Mouse (Mus musculus) left cerebral cortex, postnatal 14 days (tissue): Measurements from ENCODE around the gene Nrg4. TPM values are rescaled to one million over a fixed set of nuclear protein-coding genes. Genes with fewer than 3 reads are reported as not detected.

Source experiments
- DNase-seq, 2 experiments: peaks; one replicate each; pipeline ENCODE4 v3.0.0; 2021 to 2022; ENCODE audit warnings: low spot score in 2 of 2, mixed read lengths in 1 of 2
- intact Hi-C: fragments of 180-260 bp; cut with DNase I; formaldehyde crosslinking; loops from one replicate; pipeline ENCODE4 v1.15.1; 2025
- long read RNA-seq, 2 experiments: library from polyadenylated mRNA; stranded (forward); transcript quantifications; one replicate each; pipeline ENCODE4 v2.0.0; 2021
- total RNA-seq, 2 experiments: library from RNA; stranded (reverse); gene quantifications; 2 replicates each; pipeline ENCODE4 v1.2.3; 2021

Nrg4 gene
- 1 to 10 TPM in 1 of 2 experiments, under 1 TPM in 1; 0.55 to 1.1 TPM for total RNA-seq
- long read RNA-seq, experiment 1: 0 reads
- long read RNA-seq, experiment 2: 0 reads

DNA sequence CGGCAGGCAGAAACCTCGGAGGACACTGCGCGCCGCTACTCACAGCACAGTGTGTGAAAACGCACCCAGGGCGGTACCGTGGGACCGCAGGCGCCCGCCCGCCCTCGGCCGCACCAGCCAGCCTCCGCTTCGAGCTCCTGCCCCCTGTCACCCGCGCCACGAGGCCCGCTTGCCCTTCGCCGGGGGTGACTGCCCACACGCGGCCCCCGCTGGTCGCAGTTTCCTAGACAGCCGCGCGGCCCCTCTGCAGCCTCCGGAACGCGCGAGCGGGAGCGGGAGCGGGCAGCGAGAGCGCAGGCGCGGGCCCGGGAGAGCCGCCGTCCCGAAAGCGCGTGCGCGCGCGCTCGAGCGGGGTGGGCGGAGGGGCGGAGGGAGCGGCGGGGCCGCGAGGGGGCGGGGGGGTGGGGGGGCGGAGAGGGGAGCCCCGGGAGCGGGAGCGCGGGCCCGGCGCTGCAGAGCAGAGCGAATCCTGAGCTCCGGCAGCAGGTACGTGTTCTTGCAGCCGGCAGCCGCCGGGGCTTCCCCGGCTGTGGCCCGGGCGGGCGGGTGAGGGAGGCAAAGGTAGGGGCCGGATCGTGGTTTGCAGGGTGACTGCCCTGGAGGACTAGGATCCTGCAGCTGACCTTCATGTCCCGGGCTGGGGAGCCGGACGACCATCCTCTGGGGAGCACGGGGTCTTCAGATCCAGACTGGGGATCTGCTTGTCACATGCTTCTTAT lies at the start of gene Nrg4, which contains the start of gene Tmem266:
Nrg4 (minus strand) TSS at position 330 of the 719 bp plus-strand sequence.
Tmem266 (plus strand) TSS at position 399 of the 719 bp plus-strand sequence.
- intact Hi-C loops: loop anchor here (2.0 kb wide), 1 partner anchor 56 kb away; no protein-coding TSS in a partner anchor

DNA sequence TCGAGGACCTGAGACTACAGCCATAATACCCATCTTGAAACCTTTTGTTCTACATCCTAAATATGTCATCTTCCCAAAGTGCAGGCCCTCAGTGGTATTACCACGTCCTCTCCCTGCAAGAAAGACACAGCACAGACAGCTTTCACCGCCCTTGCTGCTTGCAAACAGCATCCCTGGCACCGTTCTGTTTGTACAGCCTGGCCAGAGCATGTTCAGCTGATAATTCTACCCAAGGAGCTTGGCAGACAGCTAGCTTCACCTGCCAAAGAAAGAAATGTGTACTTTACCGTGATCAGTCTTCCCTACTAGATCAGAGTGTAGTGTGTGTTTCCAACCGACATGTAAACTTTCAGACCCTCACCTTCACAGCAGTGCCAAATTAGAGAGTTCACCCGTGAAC lies 45.3 kb upstream of the Nrg4 start:
- DNase-seq: no peak
- intact Hi-C loops: no loop called here

More for the DNA sequence above, at the start of gene Nrg4, which contains the start of gene Tmem266:
- DNase-seq: peak; percentile 64 to 82

DNA sequence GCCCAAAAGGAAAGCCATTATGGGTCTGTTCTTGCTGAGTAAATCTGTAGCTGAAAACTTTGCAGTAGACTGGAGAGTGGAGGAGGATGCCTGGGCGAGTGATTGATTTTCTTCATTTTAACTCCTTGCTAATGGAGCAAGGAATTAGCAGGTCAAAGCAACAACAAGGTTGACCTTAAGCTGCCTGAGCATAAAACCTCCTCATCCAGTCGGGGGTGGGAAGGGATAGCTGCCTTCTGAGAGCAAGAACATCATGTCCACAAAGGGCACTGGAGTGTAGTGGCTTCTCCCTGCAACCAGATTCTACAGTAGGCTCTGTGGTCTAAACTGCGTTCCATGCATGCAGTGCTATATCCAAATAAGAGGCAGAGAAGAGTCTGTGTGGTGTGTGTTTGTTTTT lies 41.4 kb upstream of the Nrg4 start:
- no peak for DNase-seq
- intact Hi-C loops: no loop called here

DNA sequence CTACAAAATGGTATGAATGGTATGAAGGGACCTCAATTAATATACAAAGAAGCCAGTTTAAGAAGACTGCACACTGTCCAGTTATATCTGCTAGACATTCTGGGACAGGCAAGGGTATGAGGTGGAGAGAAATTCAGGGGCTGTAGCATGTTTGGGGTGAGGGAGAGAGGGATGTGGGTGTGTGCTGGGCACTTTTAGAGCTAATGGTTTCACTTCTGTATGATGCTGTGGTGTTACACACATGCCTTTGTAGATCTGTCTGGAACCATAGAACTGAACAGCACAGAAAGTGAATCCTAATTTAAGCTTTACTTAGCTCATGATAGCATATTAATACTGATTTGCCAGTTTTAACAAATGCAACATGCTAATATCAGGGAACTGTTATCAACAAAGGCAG lies 37.1 kb upstream of the Nrg4 start:
- intact Hi-C loops: no loop called here
- DNase-seq: no peak

DNA sequence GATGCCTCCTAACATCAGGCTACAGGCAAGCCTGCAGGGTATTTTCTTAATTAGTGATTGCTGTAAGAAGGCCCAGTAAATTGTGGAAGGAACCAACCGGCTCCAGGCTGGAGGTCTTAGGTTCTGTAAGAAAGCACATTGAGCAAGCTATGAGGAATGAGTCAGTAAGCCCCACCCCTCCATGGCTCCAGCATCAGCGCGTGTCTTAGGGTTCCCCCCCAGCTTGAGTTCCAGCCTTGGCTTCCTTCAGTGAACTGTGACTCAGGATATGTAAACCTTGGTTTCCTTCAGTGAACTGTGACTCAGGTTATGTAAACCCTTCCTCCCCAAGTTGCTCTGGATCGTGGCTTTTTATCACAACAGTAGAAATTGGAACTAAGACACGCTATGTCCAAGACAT lies 35.3 kb upstream of the Nrg4 start:
- DNase-seq: no peak
- intact Hi-C loops: no loop called here

DNA sequence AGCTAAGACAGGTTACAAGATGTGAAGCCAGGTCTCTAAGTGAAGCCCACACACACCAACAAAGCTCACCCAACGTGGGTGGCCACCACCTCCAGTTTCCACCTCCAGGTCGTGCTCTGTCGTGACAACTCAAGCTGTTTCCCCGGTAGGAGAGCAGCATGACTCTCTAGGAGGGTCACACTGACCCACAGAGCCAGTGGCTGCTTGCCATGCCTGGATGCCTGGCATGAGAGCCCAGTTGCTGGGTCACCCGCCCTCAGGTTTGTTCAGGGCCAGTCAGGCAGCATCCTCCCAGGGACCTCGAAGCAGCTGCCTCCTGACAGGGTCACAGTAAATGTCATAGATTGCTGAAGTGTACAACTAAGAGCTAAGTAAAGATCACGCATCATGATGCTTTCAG lies 34.2 kb upstream of the Nrg4 start:
- no peak for DNase-seq
- intact Hi-C loops: no loop called here

DNA sequence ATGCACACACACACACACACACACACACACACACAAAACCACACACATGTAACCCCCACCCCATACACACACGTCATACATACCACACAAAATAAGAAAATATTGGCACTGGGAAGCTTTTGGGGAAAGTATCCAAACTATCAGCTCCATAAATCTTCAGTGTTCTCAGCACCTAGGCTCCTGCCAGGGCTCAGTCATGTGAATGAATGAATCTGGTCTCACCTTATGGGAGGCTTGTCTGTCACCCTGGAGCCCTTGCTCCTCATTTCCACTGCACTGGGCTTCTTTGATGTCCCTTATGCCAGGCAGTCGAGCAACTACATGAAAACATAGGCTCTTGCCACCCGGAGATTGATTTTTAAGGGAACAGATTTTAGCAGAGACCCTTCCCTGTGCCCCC lies 33.7 kb upstream of the Nrg4 start:
- intact Hi-C loops: no loop called here
- DNase-seq: no peak

DNA sequence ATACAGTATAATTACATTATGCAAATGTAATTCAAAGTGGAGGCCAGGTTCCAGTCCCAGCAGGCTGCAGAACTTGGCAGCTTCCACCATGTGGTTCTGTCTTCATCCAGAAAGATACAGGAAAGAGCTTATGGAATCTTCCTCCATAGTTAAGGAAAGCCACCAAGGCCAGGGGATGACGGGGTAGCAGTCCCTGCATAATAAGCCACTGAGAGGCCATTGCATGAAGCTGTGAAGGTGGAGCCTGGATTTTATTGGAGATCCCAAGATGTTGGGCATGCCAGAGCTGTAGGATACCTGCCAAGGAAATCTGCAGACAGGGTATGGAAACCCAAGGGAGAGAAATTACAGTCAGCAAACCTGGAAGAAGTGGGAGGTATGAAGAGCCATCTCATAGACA lies 30.5 kb upstream of the Nrg4 start:
- intact Hi-C loops: no loop called here
- peak in 1 of 2 experiments; percentile 30 for DNase-seq

DNA sequence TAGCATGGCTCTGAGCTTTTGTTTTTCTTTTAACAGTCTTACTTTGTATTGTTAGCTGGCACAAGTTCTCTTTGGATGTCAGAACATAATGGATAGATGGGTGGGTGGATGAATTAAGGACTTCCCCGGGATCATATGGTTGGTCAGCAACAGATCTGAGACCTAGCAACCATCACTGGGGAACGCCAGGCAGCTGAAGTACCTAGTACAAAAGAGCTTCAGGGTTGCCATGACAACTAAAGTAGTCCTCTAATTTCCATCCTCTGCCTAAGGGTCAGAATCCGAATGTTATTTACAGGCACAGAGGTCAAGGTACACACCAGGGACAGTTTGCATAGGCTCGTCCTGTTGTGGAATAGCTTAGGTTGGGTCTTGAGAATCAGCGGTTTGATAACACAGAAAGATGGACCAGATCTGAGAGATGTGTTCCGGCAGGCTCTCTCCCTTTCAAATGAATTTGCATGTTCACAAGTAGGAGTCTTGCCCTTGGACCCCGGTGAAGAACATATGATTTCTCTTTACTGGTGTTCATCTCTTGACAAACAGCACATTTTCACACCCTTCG lies 28.7 kb upstream of the Nrg4 start:
- intact Hi-C loops: no loop called here
- DNase-seq: peak in 1 of 2 experiments; percentile 19

DNA sequence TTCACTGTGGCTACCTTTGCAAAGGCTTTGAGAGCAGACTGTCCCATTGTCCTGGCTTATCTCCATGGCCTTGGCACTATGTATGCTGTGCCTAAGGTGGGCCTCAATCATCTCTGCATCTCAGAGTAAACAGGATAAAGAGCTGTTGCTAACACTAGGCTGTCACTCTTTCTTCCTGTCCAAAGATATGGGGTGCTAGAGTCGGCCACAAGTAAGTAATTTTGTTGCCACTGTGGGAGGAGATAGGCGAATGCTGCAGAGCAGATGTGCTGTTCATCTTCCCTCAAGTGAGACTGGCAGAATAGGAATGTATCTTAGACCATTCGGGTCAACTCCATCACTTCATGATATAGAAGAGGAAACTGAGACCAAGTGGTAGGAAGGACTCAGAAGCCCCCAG lies 28.0 kb upstream of the Nrg4 start:
- intact Hi-C loops: no loop called here
- no peak for DNase-seq

DNA sequence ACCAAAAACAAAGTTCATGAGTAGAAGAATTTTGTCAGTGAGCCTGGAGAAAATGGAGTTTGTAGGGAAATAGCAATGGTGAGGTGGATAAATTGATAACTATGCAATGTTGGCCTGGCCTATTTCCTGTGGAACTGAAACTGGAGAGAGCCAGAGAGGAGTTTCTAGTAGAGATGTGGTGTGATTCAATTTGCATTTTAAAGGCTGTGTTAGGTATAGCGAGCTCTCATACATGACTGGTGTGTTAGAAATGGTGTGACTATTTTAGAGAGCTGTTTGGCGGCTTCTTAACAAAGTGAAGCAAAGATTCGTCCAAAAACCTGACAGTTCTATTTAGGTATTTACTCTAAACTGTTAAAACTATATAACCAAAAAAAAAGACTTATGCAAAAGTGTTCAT lies 22.0 kb upstream of the Nrg4 start:
- intact Hi-C loops: no loop called here
- peak in 1 of 2 experiments; percentile 62 for DNase-seq

DNA sequence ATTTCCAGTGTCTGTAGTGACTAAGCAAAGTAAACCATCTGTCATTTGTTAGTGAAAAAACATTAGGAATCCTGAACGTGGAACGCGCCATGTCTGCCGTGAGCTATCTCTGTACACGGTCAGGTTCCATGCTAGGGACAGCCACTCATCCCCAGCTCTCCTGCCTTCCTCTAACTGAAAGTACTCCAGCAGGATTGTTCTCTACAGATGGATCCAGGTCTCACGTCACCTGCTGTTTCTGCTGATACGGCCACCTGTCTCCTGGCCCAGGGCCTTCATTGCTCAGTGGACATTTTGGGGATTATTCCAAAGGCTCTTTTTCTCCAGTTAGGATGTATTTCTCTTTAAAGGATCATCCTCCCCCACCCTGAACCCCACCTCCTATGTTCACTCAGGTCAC lies 18.7 kb upstream of the Nrg4 start:
- no peak for DNase-seq
- intact Hi-C loops: no loop called here

DNA sequence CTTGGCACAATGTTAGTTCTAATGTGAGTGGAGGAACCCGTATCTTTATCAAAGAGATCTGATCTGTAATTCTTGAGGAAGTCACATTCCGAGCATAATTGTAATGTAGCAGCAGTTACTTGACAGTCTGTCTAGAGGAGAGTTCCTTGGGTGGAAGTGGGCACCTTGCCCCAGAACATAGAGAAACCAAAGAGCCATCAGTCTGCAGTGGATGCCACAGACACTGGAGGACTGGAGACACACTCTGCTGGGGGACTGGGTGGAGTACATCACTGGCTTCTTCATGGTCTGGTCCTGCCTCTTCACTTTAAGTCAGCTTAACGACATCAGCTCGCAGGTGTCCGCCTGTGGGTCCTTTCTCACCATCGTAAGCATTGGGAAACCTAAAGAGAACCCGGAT lies 17.5 kb upstream of the Nrg4 start:
- DNase-seq: no peak
- intact Hi-C loops: no loop called here

DNA sequence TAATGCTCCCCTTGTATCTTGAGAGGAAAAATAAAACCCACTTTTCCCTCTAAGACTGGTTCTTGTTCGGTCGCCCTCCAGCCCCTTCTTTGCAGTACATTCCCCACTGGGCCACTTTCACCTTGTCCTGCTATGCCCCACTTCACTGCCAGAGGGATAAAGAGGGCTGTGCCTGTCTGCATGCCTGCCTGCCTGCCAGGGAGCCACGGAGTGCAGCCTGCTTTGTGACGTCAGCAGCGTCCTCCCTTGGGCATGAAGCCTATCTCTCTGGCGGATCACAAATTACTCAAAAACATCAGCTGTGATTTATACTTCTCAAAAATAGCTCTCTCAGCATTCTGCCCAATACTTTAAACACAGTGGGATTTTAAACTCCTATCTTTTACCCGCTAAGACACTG lies 6.3 kb upstream of the Nrg4 start:
- intact Hi-C loops: no loop called here
- DNase-seq: peak in 1 of 2 experiments; percentile 47

DNA sequence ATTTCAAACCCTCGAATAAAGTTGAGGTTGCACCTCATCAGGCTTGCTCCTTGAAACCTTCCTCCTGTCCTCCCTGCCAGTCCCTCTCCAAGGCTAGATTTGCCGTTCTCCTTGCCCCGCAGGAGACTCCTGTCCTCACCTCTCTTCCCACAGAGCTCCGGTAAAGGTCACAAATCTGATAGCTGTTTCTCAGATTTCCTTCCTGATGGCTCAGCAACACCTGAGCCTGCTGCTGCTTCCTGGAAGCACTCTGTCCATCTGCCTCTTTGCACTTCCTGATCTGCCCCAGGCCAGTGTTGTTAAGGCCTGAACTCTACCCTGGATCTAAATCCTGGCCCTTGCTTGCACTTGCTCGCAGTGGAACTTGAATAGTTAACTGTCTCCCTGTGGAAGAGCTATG lies 5.8 kb upstream of the Nrg4 start:
- intact Hi-C loops: no loop called here
- no peak for DNase-seq

DNA sequence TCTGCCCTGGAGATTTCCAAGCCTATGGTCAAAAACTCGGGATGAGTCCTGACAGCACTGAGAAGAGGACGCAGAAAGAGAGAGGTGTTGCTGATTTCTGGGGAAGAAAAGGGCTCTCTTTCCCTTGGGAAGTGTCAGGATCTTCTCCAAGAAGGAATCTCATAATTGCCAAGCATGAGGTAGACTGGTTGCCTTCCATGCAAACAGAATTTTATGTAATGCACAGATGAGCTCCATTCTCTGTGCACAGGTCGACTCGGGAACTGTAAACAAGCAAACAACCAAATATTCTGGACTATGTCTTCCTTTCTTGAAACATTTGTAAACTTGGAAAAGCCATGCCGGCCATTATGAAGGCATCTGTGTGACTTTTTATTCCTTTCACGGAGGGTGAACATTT lies 2.8 kb upstream of the Nrg4 start:
- intact Hi-C loops: no loop called here
- no peak for DNase-seq

DNA sequence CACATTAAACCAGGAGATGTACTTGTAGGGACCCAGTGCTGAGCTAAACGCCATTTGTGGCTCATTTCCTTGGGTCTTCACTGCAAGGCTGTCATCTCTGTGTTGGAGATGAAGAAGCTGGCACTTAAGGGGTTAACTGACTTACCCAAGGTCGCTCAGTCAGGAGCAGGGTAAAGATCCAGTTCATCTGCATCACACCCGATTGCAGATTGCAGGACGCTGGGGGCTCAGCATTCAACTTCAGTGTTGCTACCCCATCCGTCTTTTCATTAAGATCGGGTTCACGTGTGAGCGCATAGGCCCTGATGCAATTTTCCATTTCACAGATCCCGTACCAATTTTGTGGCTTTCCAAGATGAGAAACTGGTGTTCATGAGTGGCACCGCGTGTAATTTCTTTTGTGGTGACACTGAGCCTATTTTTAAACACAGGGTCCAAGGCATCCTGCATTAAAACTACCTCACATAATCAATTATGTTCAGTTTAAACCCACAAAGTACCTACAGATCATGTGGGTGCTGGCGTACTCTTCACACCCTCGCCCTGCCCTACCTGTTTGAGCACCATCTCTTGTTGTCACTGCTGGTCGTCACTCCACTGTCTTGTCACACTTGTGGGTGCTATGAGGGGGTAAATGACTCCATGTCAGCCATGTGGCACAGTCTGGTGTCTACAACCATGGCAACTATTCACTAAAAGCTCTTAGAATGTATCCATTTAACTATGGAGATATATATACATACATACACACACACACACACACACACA lies 1.7 kb upstream of the Nrg4 start:
- intact Hi-C loops: no loop called here
- DNase-seq: no peak

DNA sequence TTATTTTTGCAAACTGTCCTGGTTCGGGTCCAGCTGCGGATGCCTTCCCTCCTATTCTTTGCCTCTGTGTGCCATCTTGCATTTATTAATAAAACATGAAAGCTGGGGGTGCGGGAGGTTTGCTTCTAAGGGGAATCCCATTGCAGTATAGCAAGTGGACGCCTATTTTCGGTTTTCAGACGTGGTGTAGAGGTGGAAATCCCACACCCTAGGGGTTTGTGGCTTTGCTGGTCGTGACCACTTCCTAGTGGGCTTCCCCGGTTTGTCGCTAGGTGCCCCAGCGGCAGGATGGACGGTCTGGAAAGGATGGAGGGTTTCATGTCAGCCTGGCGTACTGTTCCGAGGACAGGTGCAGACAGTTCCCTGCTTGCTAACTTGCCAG lies 581 bp upstream of the Nrg4 start:
- intact Hi-C loops: loop anchor here (2.0 kb wide), 1 partner anchor 56 kb away; no protein-coding TSS in a partner anchor
- peak; percentile 20 to 56 for DNase-seq

DNA sequence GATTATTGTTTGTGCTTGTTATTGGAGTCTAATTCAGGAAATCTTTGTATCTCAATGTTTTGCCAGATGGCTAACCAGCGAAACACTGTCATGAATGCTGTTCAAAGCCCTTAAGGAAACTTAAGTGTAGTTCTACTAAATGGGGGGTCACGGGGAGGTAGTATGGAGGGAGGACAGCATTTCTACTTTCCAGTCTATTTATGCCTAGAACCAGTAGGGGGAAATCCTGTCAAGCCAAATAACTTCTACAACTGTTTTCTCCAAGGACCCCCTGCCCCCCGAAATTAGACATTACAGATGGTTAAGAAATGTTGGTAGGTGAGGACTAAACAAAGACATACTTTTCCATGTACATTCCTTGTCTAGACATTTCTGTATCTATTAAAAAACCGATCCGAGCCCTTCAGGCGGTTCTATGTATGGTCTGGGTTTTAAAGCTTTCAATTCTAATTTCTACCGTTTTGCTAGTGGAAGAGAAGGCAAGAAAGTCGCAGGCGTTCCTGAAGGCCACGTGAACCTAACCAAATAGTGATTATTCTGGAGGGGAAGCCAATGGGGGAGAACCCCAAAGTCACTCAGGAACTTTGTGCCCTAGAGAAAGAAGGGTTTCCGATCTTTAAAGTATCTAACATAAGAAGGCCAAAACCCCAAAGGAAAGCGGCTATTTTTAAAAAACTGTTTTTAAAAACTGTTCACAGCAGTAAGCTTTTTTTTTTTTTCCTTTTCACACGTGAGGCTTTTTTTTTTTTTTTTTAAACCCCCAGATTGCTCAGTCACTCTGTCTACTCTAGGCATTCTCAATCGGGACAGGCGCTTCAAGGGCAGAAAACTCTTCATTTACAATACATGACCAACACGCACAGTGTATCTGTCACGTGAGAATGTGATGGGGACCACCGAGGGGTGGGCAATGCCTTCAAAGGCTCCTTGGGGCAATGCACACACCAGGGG lies 805 bp downstream of the Nrg4 start:
- peak in 1 of 2 experiments; percentile 50 for DNase-seq
- intact Hi-C loops: loop anchor here (1.0 to 2.0 kb wide), 2 partner anchors 57 to 66 kb away; no protein-coding TSS in a partner anchor
